Mouse (Mus musculus) left cerebral cortex, postnatal 14 days (tissue): ENCODE data around the gene Dpf1. TPM values are rescaled to one million over a fixed set of nuclear protein-coding genes. Genes with fewer than 3 reads are reported as not detected.

Experiments used
- DNase-seq, 2 experiments: peaks; one replicate each; pipeline ENCODE4 v3.0.0; 2021 to 2022; ENCODE audit warnings: low spot score in 2 of 2, mixed read lengths in 1 of 2
- intact Hi-C: fragments of 180-260 bp; cut with DNase I; formaldehyde crosslinking; loops from one replicate; pipeline ENCODE4 v1.15.1; 2025
- total RNA-seq, 2 experiments: library from RNA; stranded (reverse); gene quantifications; 2 replicates each; pipeline ENCODE4 v1.2.3; 2021

The Dpf1 gene
- total RNA-seq, 2 experiments from 2014 or later: 97.6 to 105 TPM

GRCm38 (mm10) chr7:29284523-29284922 is 19.2 kb upstream of the Dpf1 start:
- intact Hi-C loops: no loop called here
- no peak for DNase-seq

GRCm38 (mm10) chr7:29287481-29287880 is 16.3 kb upstream of the Dpf1 start:
- intact Hi-C loops: no loop called here
- DNase-seq: no peak

GRCm38 (mm10) chr7:29288079-29288478 is 15.7 kb upstream of the Dpf1 start:
- intact Hi-C loops: no loop called here
- no peak for DNase-seq

GRCm38 (mm10) chr7:29288942-29289638 is 14.7 kb upstream of the Dpf1 start, which contains the start of gene Ppp1r14a:
Ppp1r14a (plus strand) TSS chr7:29289308.
- intact Hi-C loops: no loop called here
- peak in 1 of 2 experiments; percentile 57 for DNase-seq

GRCm38 (mm10) chr7:29289856-29290255 is 13.9 kb upstream of the Dpf1 start:
- intact Hi-C loops: loop anchor here (10.0 kb wide), 1 partner anchor 165 kb away; the partner anchor contains the start of gene Ryr1
- DNase-seq: no peak

GRCm38 (mm10) chr7:29290691-29291485 is 12.9 kb upstream of the Dpf1 start:
- intact Hi-C loops: loop anchor here (10.0 kb wide), 1 partner anchor 166 kb away; the partner anchor contains the start of gene Ryr1
- DNase-seq: no peak

GRCm38 (mm10) chr7:29291616-29292457 is 11.9 kb upstream of the Dpf1 start:
- DNase-seq: no peak
- intact Hi-C loops: loop anchor here (10.0 kb wide), 1 partner anchor 167 kb away; the partner anchor contains the start of gene Ryr1

GRCm38 (mm10) chr7:29292458-29293098 is 11.2 kb upstream of the Dpf1 start:
- DNase-seq: no peak
- intact Hi-C loops: loop anchor here (10.0 kb wide), 1 partner anchor 168 kb away; the partner anchor contains the start of gene Ryr1

GRCm38 (mm10) chr7:29293131-29294065 is 10.4 kb upstream of the Dpf1 start:
- intact Hi-C loops: loop anchor here (10.0 kb wide), 1 partner anchor 169 kb away; the partner anchor contains the start of gene Ryr1
- DNase-seq: no peak

GRCm38 (mm10) chr7:29294111-29294761 is 9.5 kb upstream of the Dpf1 start:
- intact Hi-C loops: loop anchor here (10.0 kb wide), 1 partner anchor 169 kb away; the partner anchor contains the start of gene Ryr1
- DNase-seq: no peak

GRCm38 (mm10) chr7:29295861-29296647 is 7.7 kb upstream of the Dpf1 start:
- intact Hi-C loops: loop anchor here (2.0 to 10.0 kb wide), 3 partner anchors 49 to 243 kb away; partner anchors contain the start of gene Ryr1
- no peak for DNase-seq

- intact Hi-C loops: loop anchor here (2.0 to 10.0 kb wide), 3 partner anchors 50 to 244 kb away; partner anchors contain the start of gene Ryr1
- peak in 1 of 2 experiments; percentile 76 for DNase-seq
These were observed 6.8 kb upstream of the Dpf1 start for GRCm38 (mm10) chr7:29296998-29297397.

- peak in 1 of 2 experiments; percentile 73 for DNase-seq
- intact Hi-C loops: loop anchor here (5.0 kb wide), 3 partner anchors 61 to 221 kb away; partner anchors contain the start of genes Ggn and Spred3
These were observed 2.6 kb upstream of the Dpf1 start for GRCm38 (mm10) chr7:29301127-29301566.

GRCm38 (mm10) chr7:29302641-29303040 is 1.1 kb upstream of the Dpf1 start:
- intact Hi-C loops: loop anchor here (5.0 kb wide), 3 partner anchors 60 to 220 kb away; partner anchors contain the start of genes Ggn and Spred3
- DNase-seq: no peak

GRCm38 (mm10) chr7:29304463-29305262 is 912 bp downstream of the Dpf1 start:
- intact Hi-C loops: loop anchor here (5.0 kb wide), 4 partner anchors 43 to 218 kb away; partner anchors contain the start of genes Ggn and Spred3
- DNase-seq: no peak
